Mouse (Mus musculus) forebrain, embryonic 12.5 days (tissue): Measurements from ENCODE around the gene Olfr826. TPM values are rescaled to one million over a fixed set of nuclear protein-coding genes. Genes with fewer than 3 reads are reported as not detected.
"Not testable (repeated sequence)": the region's sequence is repeated elsewhere in the genome, so short reads cannot be mapped to it uniquely, and the experiment has no call there.

Experiments used
- ATAC-seq: fragments of 200-750 bp; cut with Nextera tagmentation; 2 replicates; pipeline ENCODE4 v1.8.0; 2017; ENCODE audit warnings: moderate TSS enrichment; ENCODE audit not compliant: low FRiP score
- H3K27ac ChIP-seq: fragments of 300-500 bp; sonication (generic); 2 replicates; pipeline ENCODE4 v1.5.1; 2016; ENCODE audit warnings: mild to moderate bottlenecking
- H3K27me3 ChIP-seq: fragments of 300-500 bp; sonication (generic); 2 replicates; pipeline ENCODE4 v1.6.1; 2016; ENCODE audit warnings: mild to moderate bottlenecking
- H3K36me3 ChIP-seq: fragments of 300-500 bp; sonication (generic); replicated peaks from 2 replicates; pipeline ENCODE4 v1.6.1; 2016; ENCODE audit warnings: mild to moderate bottlenecking
- H3K4me1 ChIP-seq: fragments of 300-500 bp; sonication (generic); 2 replicates; pipeline ENCODE4 v1.6.1; 2016
- H3K4me2 ChIP-seq: fragments of 300-500 bp; sonication (generic); 2 replicates; pipeline ENCODE4 v1.6.1; 2016; ENCODE audit warnings: mild to moderate bottlenecking, moderate library complexity
- H3K4me3 ChIP-seq: fragments of 300-500 bp; sonication (generic); replicated peaks from 2 replicates; pipeline ENCODE4 v1.5.1; 2016; ENCODE audit warnings: mild to moderate bottlenecking
- H3K9ac ChIP-seq: fragments of 300-500 bp; sonication (generic); 2 replicates; pipeline ENCODE4 v1.6.1; 2016; ENCODE audit warnings: mild to moderate bottlenecking
- H3K9me3 ChIP-seq: fragments of 300-500 bp; sonication (generic); 2 replicates; pipeline ENCODE4 v1.6.1; 2016
- WGBS: fragments of 180-500 bp; shearing (Covaris S2); methylation state at CpG from one replicate; pipeline ENCODE4 v1.1.7; 2016; 5-methylcytosine and 5-hydroxymethylcytosine counted together
- polyA plus RNA-seq: library from polyadenylated mRNA; unstranded; fragments of >200 nt; fragmentation: Nextera tagmentation; extraction: Ambion mirVana; gene quantifications from 2 replicates; pipeline ENCODE4 v1.2.1, GENCODE M21; 2016

Gene Olfr826
- not detected in 2 replicates for polyA plus RNA-seq

- Histone ChIP-seq H3K9me3 (no peaks in the 10 kb centered on the region), H3K27ac (no peak within 1 kb of the TSS), H3K4me2 (no peak within 1 kb of the TSS), H3K36me3 (no peaks in the 10 kb centered on the region), H3K4me3 (no peak within 1 kb of the TSS), H3K9ac (no peak within 1 kb of the TSS), H3K4me1 (no peaks in the 10 kb centered on the region), H3K27me3 (no peaks in the 10 kb centered on the region)
- no peak for ATAC-seq
- 80% methylated on average over 1 of the region's 1 CpGs for WGBS
Measured at GRCm38 (mm10) chr10:130184086-130184485, at the start of gene Olfr826. TSS of gene Olfr826 (minus strand) at chr10:130184186.

- 76% methylated on average over 1 of the region's 1 CpGs for WGBS
- no peak for ATAC-seq
Measured at GRCm38 (mm10) chr10:130232117-130232516, 48.1 kb upstream of the Olfr826 start.

GRCm38 (mm10) chr10:130229584-130229983 is 45.6 kb upstream of the Olfr826 start:
- Histone ChIP-seq H3K9me3 (no peaks in the 10 kb centered on the region), H3K27me3 (no peaks in the 10 kb centered on the region), H3K4me2 (no peak overlapping the region), H3K4me3 (no peak overlapping the region), H3K4me1 (peaks cover 2% of the 10 kb centered on the region; the same call in 1 of the 2 replicates), H3K27ac (no peak overlapping the region), H3K36me3 (no peaks in the 10 kb centered on the region), H3K9ac (no peak overlapping the region)
- WGBS = 84% methylated on average over 5 of the region's 5 CpGs
- no peak for ATAC-seq

More at GRCm38 (mm10) chr10:130232117-130232516, 48.1 kb upstream of the Olfr826 start:
- Histone ChIP-seq H3K9me3 (no peaks in the 10 kb centered on the region), H3K9ac (no peak overlapping the region), H3K4me1 (peaks cover 6% of the 10 kb centered on the region; the same call in 1 of the 2 replicates), H3K27me3 (no peaks in the 10 kb centered on the region), H3K4me2 (no peak overlapping the region), H3K4me3 (no peak overlapping the region), H3K27ac (no peak overlapping the region), H3K36me3 (no peaks in the 10 kb centered on the region)

- no peaks in the 10 kb centered on the region for H3K4me1 ChIP-seq
- WGBS = 0% methylated on average over 1 of the region's 1 CpGs
- no peaks in the 10 kb centered on the region for H3K27me3 ChIP-seq
Measured at GRCm38 (mm10) chr10:130228246-130228645, 44.3 kb upstream of the Olfr826 start.

GRCm38 (mm10) chr10:130225034-130225433 is 41.0 kb upstream of the Olfr826 start:
- H3K4me2 ChIP-seq = no peak overlapping the region
- no peaks in the 10 kb centered on the region for H3K27me3 ChIP-seq
- 91% methylated on average over 3 of the region's 3 CpGs for whole genome bisulfite sequencing
- no peak for ATAC-seq
- no peak overlapping the region for H3K9ac ChIP-seq
- H3K9me3 ChIP-seq = no peaks in the 10 kb centered on the region
- H3K4me1 ChIP-seq = no peaks in the 10 kb centered on the region
- no peaks in the 10 kb centered on the region for H3K36me3 ChIP-seq
- H3K27ac ChIP-seq = no peak overlapping the region
- no peak overlapping the region for H3K4me3 ChIP-seq

More at GRCm38 (mm10) chr10:130228246-130228645, 44.3 kb upstream of the Olfr826 start:
- H3K9me3 ChIP-seq = no peaks in the 10 kb centered on the region
- H3K36me3 ChIP-seq = no peaks in the 10 kb centered on the region
- no peak overlapping the region for H3K9ac ChIP-seq
- no peak overlapping the region for H3K27ac ChIP-seq
- no peak overlapping the region for H3K4me2 ChIP-seq
- ATAC-seq = peak; percentile 91
- H3K4me3 ChIP-seq = no peak overlapping the region

GRCm38 (mm10) chr10:130214303-130214702 is 30.3 kb upstream of the Olfr826 start, which contains the start of gene Olfr827:
TSS of gene Olfr827 (minus strand) at chr10:130214403.
- ATAC-seq = no peak

GRCm38 (mm10) chr10:130166666-130167065 is 17.3 kb downstream of the Olfr826 start, which contains the start of gene Olfr825:
TSS of gene Olfr825 (minus strand) at chr10:130166766.
- no peak within 1 kb of the TSS for H3K4me3 ChIP-seq
- H3K27me3 ChIP-seq = no peaks in the 10 kb centered on the region
- H3K36me3 ChIP-seq = no peaks in the 10 kb centered on the region
- ATAC-seq = no peak
- H3K4me2 ChIP-seq = no peak within 1 kb of the TSS
- H3K4me1 ChIP-seq = no peaks in the 10 kb centered on the region
- H3K27ac ChIP-seq = no peak within 1 kb of the TSS
- H3K9me3 ChIP-seq = no peaks in the 10 kb centered on the region
- H3K9ac ChIP-seq = no peak within 1 kb of the TSS

More at GRCm38 (mm10) chr10:130214303-130214702, 30.3 kb upstream of the Olfr826 start, which contains the start of gene Olfr827:
- 85% methylated on average over 1 of the region's 1 CpGs for WGBS
- no peak within 1 kb of the TSS for H3K9ac ChIP-seq
- no peak within 1 kb of the TSS for H3K27ac ChIP-seq
- H3K36me3 ChIP-seq = no peaks in the 10 kb centered on the region
- H3K4me1 ChIP-seq = no peaks in the 10 kb centered on the region
- no peaks in the 10 kb centered on the region for H3K9me3 ChIP-seq
- no peak within 1 kb of the TSS for H3K4me3 ChIP-seq
- H3K4me2 ChIP-seq = no peak within 1 kb of the TSS
- H3K27me3 ChIP-seq = no peaks in the 10 kb centered on the region

GRCm38 (mm10) chr10:130165196-130165595 is 18.8 kb downstream of the Olfr826 start:
- H3K36me3 ChIP-seq = no peaks in the 10 kb centered on the region
- no peak overlapping the region for H3K4me3 ChIP-seq
- H3K4me1 ChIP-seq = no peaks in the 10 kb centered on the region
- H3K27me3 ChIP-seq = no peaks in the 10 kb centered on the region
- no peaks in the 10 kb centered on the region for H3K9me3 ChIP-seq
- H3K9ac ChIP-seq = no peak overlapping the region
- no peak for ATAC-seq
- H3K27ac ChIP-seq = no peak overlapping the region
- H3K4me2 ChIP-seq = no peak overlapping the region

GRCm38 (mm10) chr10:130144121-130144520 is 39.9 kb downstream of the Olfr826 start:
- Histone ChIP-seq H3K27me3 (no peaks in the 10 kb centered on the region), H3K9ac (no peak overlapping the region), H3K27ac (no peak overlapping the region), H3K4me2 (no peak overlapping the region), H3K4me3 (no peak overlapping the region), H3K4me1 (no peaks in the 10 kb centered on the region), H3K36me3 (no peaks in the 10 kb centered on the region), H3K9me3 (no peaks in the 10 kb centered on the region)
- no peak for ATAC-seq
- WGBS = 80% methylated on average over 5 of the region's 5 CpGs

- ATAC-seq, H3K4me1 ChIP-seq: not testable (repeated sequence)
- 91% methylated on average over 5 of the region's 5 CpGs for WGBS
Measured at GRCm38 (mm10) chr10:130142481-130142880, 41.5 kb downstream of the Olfr826 start.

GRCm38 (mm10) chr10:130134811-130135210 is 49.2 kb downstream of the Olfr826 start:
- Histone ChIP-seq H3K9ac (no peak overlapping the region), H3K9me3 (no peaks in the 10 kb centered on the region), H3K4me1 (no peaks in the 10 kb centered on the region), H3K36me3 (no peaks in the 10 kb centered on the region), H3K27me3 (no peaks in the 10 kb centered on the region), H3K4me3 (no peak overlapping the region), H3K4me2 (no peak overlapping the region), H3K27ac (no peak overlapping the region)
- no peak for ATAC-seq

More at GRCm38 (mm10) chr10:130142481-130142880, 41.5 kb downstream of the Olfr826 start:
- not testable (repeated sequence) for H3K9ac ChIP-seq, H3K4me3 ChIP-seq, H3K27ac ChIP-seq, H3K36me3 ChIP-seq, H3K9me3 ChIP-seq, H3K4me2 ChIP-seq, H3K27me3 ChIP-seq

GRCm38 (mm10) chr10:130129900-130130299 is 54.1 kb downstream of the Olfr826 start, which contains the start of gene Olfr824:
TSS of gene Olfr824 (minus strand) at chr10:130130000.
- not testable (repeated sequence) for H3K4me1 ChIP-seq, H3K36me3 ChIP-seq, H3K4me2 ChIP-seq

More at GRCm38 (mm10) chr10:130129900-130130299, 54.1 kb downstream of the Olfr826 start, which contains the start of gene Olfr824:
- not testable (repeated sequence) for H3K27ac ChIP-seq, H3K9ac ChIP-seq, H3K9me3 ChIP-seq, H3K27me3 ChIP-seq, ATAC-seq, H3K4me3 ChIP-seq
